Mouse (Mus musculus) bone marrow, adult 2 months (tissue): ENCODE measurements around the gene Glt1d1.

Source experiments
- CTCF ChIP-seq: fragments of 200-500 bp; IDR thresholded peaks from 2 replicates; pipeline ENCODE4 v1.5.1; 2011; ENCODE audit warnings: low read length, control low read depth; ENCODE audit not compliant: control insufficient read depth, insufficient read depth
- POLR2A ChIP-seq: fragments of 200-500 bp; IDR thresholded peaks from 2 replicates; pipeline ENCODE4 v1.6.1; 2011; ENCODE audit warnings: low read depth, mild to moderate bottlenecking, control low read depth, low read length, borderline replicate concordance; ENCODE audit not compliant: control insufficient read depth

GRCm38 (mm10) chr5:127615459-127615858 lies 16.6 kb upstream of the Glt1d1 start:
- TF ChIP-seq CTCF = no peak
- TF ChIP-seq POLR2A = no peak
